Mouse (Mus musculus) kidney, embryonic 15.5 days (tissue): ENCODE measurements around the gene Ino80. TPM values are rescaled to one million over a fixed set of nuclear protein-coding genes. Genes with fewer than 3 reads are reported as not detected.
A peak's percentile ranks its signal among the peaks of the same experiment; 100 is the strongest.
"Not testable (repeated sequence)": the region's sequence is repeated elsewhere in the genome, so short reads cannot be mapped to it uniquely, and the experiment has no call there.

Source experiments
- ATAC-seq: fragments of 200-750 bp; cut with Nextera tagmentation; replicated peaks from 2 replicates; pipeline ENCODE4 v1.8.0; 2017; ENCODE audit warnings: moderate TSS enrichment; ENCODE audit not compliant: low FRiP score
- H3K27ac ChIP-seq: fragments of 300-500 bp; sonication (generic); 2 replicates; pipeline ENCODE4 v1.5.1; 2015; ENCODE audit warnings: mild to moderate bottlenecking, inconsistent platforms
- H3K27me3 ChIP-seq: fragments of 300-500 bp; sonication (generic); 2 replicates; pipeline ENCODE4 v1.6.1; 2015; ENCODE audit warnings: inconsistent platforms
- H3K36me3 ChIP-seq: fragments of 300-500 bp; sonication (generic); 2 replicates; pipeline ENCODE4 v1.6.1; 2015; ENCODE audit warnings: inconsistent platforms
- H3K4me1 ChIP-seq: fragments of 300-500 bp; sonication (generic); 2 replicates; pipeline ENCODE4 v1.6.1; 2015; ENCODE audit warnings: inconsistent platforms
- H3K4me2 ChIP-seq: fragments of 300-500 bp; sonication (generic); 2 replicates; pipeline ENCODE4 v1.6.1; 2015; ENCODE audit warnings: moderate library complexity, mild to moderate bottlenecking, inconsistent platforms
- H3K4me3 ChIP-seq: fragments of 300-500 bp; sonication (generic); replicated peaks from 2 replicates; pipeline ENCODE4 v1.5.1; 2015; ENCODE audit warnings: mild to moderate bottlenecking, inconsistent platforms
- H3K9ac ChIP-seq: fragments of 300-500 bp; sonication (generic); 2 replicates; pipeline ENCODE4 v1.6.1; 2015; ENCODE audit warnings: mild to moderate bottlenecking, inconsistent platforms
- H3K9me3 ChIP-seq: fragments of 300-500 bp; sonication (generic); replicated peaks from 2 replicates; pipeline ENCODE4 v1.6.1; 2016; ENCODE audit warnings: inconsistent platforms
- WGBS: fragments of 180-500 bp; shearing (Covaris S2); methylation state at CpG from one replicate; pipeline ENCODE4 v1.1.7; 2015; ENCODE audit warnings: mixed read lengths; 5-methylcytosine and 5-hydroxymethylcytosine counted together
- polyA plus RNA-seq: library from polyadenylated mRNA; unstranded; fragments of >200 nt; fragmentation: Nextera tagmentation; extraction: Ambion mirVana; gene quantifications from 2 replicates; pipeline ENCODE4 v1.2.1, GENCODE M21; 2015

The Ino80 gene
- polyA plus RNA-seq = 4.4 and 4.6 TPM in 2 replicates

- Histone ChIP-seq H3K4me2 (peak within 1 kb of the TSS; percentile 84), H3K9ac (peak within 1 kb of the TSS; percentile 98), H3K27ac (peak within 1 kb of the TSS; percentile 99), H3K4me1 (peaks cover 23% of the 10 kb centered on the region), H3K27me3 (no peaks in the 10 kb centered on the region), H3K36me3 (peaks cover 10% of the 10 kb centered on the region; the same call in 1 of the 2 replicates), H3K4me3 (peak within 1 kb of the TSS; percentile 85), H3K9me3 (no peaks in the 10 kb centered on the region)
- peak; percentile 94 for ATAC-seq
- WGBS = under 1% methylated on average over 63 of the region's 72 CpGs
These were observed at the start of gene Ino80 for GRCm38 (mm10) chr2:119477571-119478396. TSS of gene Ino80 (minus strand) at chr2:119477687.

DNA sequence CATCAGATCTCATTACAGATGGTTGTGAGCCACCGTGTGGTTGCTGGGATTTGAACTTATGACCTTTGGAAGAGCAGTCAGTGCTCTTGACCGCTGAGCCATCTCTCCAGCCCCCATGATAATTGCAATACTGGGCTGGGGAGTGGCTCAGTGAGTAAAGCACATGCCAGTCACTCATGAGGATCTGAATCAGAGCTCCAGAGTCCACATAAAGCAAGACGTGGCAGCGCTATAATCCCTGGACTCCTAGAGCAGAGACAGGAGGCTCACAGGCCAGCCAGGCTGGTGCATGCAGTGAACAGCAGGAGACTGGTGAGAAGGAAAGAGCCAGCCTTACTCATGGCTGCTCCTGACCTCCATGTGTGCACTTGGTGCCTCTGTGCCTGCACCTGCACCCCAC lies 47.9 kb upstream of the Ino80 start:
- Histone ChIP-seq H3K4me1 (no peaks in the 10 kb centered on the region), H3K36me3 (no peaks in the 10 kb centered on the region), H3K9me3 (no peaks in the 10 kb centered on the region), H3K4me2 (no peak overlapping the region), H3K9ac (no peak overlapping the region), H3K27ac (no peak overlapping the region), H3K4me3 (no peak overlapping the region), H3K27me3 (no peaks in the 10 kb centered on the region)
- 42% methylated on average over 4 of the region's 4 CpGs for WGBS
- ATAC-seq = no peak

GRCm38 (mm10) chr2:119523836-119524235 lies 46.3 kb upstream of the Ino80 start:
- H3K4me1 ChIP-seq = no peaks in the 10 kb centered on the region
- no peak overlapping the region for H3K4me3 ChIP-seq
- no peaks in the 10 kb centered on the region for H3K36me3 ChIP-seq
- ATAC-seq = no peak
- H3K4me2 ChIP-seq = no peak overlapping the region
- no peaks in the 10 kb centered on the region for H3K9me3 ChIP-seq
- WGBS = 73% methylated on average over 4 of the region's 4 CpGs
- no peaks in the 10 kb centered on the region for H3K27me3 ChIP-seq
- H3K27ac ChIP-seq = no peak overlapping the region
- no peak overlapping the region for H3K9ac ChIP-seq

DNA sequence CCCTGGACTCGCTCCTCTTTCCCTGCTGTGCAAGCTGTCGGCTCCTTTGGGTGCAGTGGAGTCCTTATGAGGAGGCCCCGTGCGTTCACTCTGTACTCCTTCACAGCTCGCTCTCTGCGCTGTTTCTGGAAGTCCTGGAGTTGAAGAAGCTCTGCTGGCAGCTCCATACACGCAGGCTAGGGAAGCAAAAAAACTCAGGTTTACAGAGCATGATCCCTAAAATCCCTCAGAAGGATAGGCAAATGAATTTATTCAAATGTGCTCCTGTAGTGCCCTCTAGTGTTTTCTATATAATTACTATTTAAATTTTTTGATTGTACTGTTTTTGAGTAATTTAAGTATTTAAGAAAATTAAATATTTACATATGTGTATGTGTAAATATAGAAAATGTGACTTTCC lies 43.1 kb upstream of the Ino80 start:
- Histone ChIP-seq H3K4me1 (no peaks in the 10 kb centered on the region), H3K27ac (no peak overlapping the region), H3K4me2 (no peak overlapping the region), H3K9me3 (no peaks in the 10 kb centered on the region), H3K4me3 (no peak overlapping the region), H3K9ac (no peak overlapping the region), H3K27me3 (no peaks in the 10 kb centered on the region), H3K36me3 (no peaks in the 10 kb centered on the region)
- 76% methylated on average over 7 of the region's 7 CpGs for WGBS
- no peak for ATAC-seq

DNA sequence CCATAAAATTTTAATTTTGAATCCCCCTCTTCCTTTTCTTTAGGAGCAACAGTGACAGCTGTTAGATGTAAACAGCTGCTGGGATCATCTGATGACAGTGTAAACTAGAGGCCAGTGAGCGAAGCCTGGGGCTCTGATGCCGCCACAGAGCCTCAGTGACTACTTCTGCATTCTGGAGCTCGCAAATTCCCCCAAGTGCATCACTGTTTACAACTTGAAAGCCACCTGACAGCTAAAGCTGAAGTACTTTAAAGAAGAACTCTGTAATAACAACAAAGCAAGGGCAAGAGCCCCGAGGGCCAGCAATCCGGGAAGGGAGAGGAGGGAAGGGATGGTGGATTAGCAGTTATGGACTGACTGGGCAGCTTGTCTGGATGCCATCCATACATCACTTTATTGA lies 39.3 kb upstream of the Ino80 start:
- no peak overlapping the region for H3K27ac ChIP-seq
- no peaks in the 10 kb centered on the region for H3K27me3 ChIP-seq
- no peak overlapping the region for H3K4me3 ChIP-seq
- no peak overlapping the region for H3K9ac ChIP-seq
- no peak overlapping the region for H3K4me2 ChIP-seq
- 43% methylated on average over 5 of the region's 5 CpGs for WGBS
- H3K36me3 ChIP-seq = no peaks in the 10 kb centered on the region
- no peaks in the 10 kb centered on the region for H3K9me3 ChIP-seq
- no peaks in the 10 kb centered on the region for H3K4me1 ChIP-seq
- ATAC-seq = no peak

GRCm38 (mm10) chr2:119514026-119514522 lies 36.6 kb upstream of the Ino80 start:
- Histone ChIP-seq H3K4me2 (no peak overlapping the region), H3K4me3 (no peak overlapping the region), H3K4me1 (no peaks in the 10 kb centered on the region), H3K27me3 (no peaks in the 10 kb centered on the region), H3K9ac (no peak overlapping the region), H3K27ac (no peak overlapping the region), H3K9me3 (no peaks in the 10 kb centered on the region), H3K36me3 (no peaks in the 10 kb centered on the region)
- ATAC-seq = no peak
- 84% methylated on average over 3 of the region's 3 CpGs for WGBS

GRCm38 (mm10) chr2:119512292-119512691 lies 34.8 kb upstream of the Ino80 start:
- no peak overlapping the region for H3K4me3 ChIP-seq
- H3K27me3 ChIP-seq = no peaks in the 10 kb centered on the region
- H3K4me2 ChIP-seq = no peak overlapping the region
- 84% methylated on average over 3 of the region's 3 CpGs for WGBS
- H3K27ac ChIP-seq = no peak overlapping the region
- no peaks in the 10 kb centered on the region for H3K9me3 ChIP-seq
- H3K4me1 ChIP-seq = no peaks in the 10 kb centered on the region
- H3K9ac ChIP-seq = no peak overlapping the region
- no peaks in the 10 kb centered on the region for H3K36me3 ChIP-seq
- no peak for ATAC-seq

GRCm38 (mm10) chr2:119510856-119511255 lies 33.4 kb upstream of the Ino80 start:
- no peaks in the 10 kb centered on the region for H3K4me1 ChIP-seq
- no peak for ATAC-seq
- no peaks in the 10 kb centered on the region for H3K9me3 ChIP-seq
- no peak overlapping the region for H3K4me2 ChIP-seq
- H3K9ac ChIP-seq = no peak overlapping the region
- no peak overlapping the region for H3K4me3 ChIP-seq
- H3K27ac ChIP-seq = no peak overlapping the region
- H3K27me3 ChIP-seq = no peaks in the 10 kb centered on the region
- WGBS = 78% methylated on average over 2 of the region's 2 CpGs
- H3K36me3 ChIP-seq = no peaks in the 10 kb centered on the region

DNA sequence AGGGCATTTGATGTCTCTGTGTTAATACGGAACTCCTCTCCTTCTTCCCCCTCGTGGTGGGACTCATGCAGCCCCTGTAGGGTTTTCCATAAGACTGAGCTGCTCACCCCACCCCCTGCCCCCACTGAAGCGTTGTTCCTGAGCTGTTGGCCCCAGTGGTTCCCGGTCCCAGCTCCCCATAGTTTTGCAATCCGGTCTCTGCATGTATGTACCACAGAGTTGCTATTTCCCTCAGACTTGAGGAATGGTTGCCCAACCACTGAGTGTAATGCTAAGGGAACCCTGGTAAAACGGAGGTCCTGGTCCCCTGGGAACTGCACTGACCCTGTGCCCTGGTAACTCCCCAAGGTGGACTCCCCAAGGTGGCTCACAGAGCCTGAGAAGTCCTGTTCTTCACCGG lies 31.0 kb upstream of the Ino80 start:
- ATAC-seq, H3K27me3 ChIP-seq, H3K36me3 ChIP-seq, H3K9ac ChIP-seq, H3K4me2 ChIP-seq, H3K4me1 ChIP-seq, H3K27ac ChIP-seq, H3K9me3 ChIP-seq, H3K4me3 ChIP-seq: not testable (repeated sequence)
- 66% methylated on average over 7 of the region's 7 CpGs for WGBS

GRCm38 (mm10) chr2:119507108-119507507 lies 29.6 kb upstream of the Ino80 start:
- Histone ChIP-seq H3K9ac (no peak overlapping the region), H3K4me3 (no peak overlapping the region), H3K36me3 (no peaks in the 10 kb centered on the region), H3K4me1 (no peaks in the 10 kb centered on the region), H3K27ac (no peak overlapping the region), H3K4me2 (no peak overlapping the region), H3K9me3 (no peaks in the 10 kb centered on the region), H3K27me3 (no peaks in the 10 kb centered on the region)
- no peak for ATAC-seq

DNA sequence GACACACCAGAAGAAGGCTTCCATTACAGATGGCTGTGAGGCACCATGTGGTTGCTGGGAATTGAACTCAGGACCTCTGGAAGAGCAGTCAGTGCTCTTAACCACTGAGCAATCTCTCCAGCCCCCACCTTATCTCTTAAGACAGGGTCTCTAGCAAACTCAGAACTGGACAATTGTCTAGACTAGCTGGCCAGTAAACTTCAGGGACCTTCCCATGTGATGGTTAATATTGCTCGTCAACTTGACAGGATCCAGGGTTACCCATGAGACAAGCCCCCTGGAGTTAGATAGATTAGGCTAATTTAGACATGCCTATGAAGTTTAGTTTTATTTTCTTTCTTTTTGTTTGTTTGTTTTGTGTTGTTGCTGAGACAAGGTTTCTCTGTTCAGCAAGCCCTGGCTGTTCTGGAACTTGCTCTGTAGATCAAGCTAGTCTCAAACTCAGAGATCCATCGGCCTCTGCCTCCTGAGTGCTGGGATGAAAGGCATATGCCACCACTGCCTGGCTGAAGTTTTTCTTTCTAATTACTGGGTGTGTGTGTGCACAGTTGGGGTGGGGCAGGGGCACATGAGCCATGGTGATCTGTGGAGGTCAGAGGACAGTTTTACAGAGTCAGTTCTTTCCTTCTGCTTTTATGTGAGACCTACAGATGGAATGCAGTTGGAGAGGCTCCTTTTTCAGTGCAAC lies 23.6 kb upstream of the Ino80 start:
- no peak overlapping the region for H3K27ac ChIP-seq

GRCm38 (mm10) chr2:119498859-119499258 lies 21.4 kb upstream of the Ino80 start:
- H3K36me3 ChIP-seq = no peaks in the 10 kb centered on the region
- no peaks in the 10 kb centered on the region for H3K9me3 ChIP-seq
- H3K9ac ChIP-seq = no peak overlapping the region
- H3K4me2 ChIP-seq = no peak overlapping the region
- WGBS = 75% methylated on average over 2 of the region's 2 CpGs
- ATAC-seq = no peak
- H3K27me3 ChIP-seq = no peaks in the 10 kb centered on the region
- no peak overlapping the region for H3K27ac ChIP-seq
- H3K4me3 ChIP-seq = no peak overlapping the region
- H3K4me1 ChIP-seq = no peaks in the 10 kb centered on the region

More for the DNA sequence above, 23.6 kb upstream of the Ino80 start:
- no peaks in the 10 kb centered on the region for H3K36me3 ChIP-seq
- no peak overlapping the region for H3K4me2 ChIP-seq
- H3K27me3 ChIP-seq = no peaks in the 10 kb centered on the region
- H3K4me3 ChIP-seq = no peak overlapping the region
- H3K9ac ChIP-seq = no peak overlapping the region
- no peaks in the 10 kb centered on the region for H3K4me1 ChIP-seq
- H3K9me3 ChIP-seq = no peaks in the 10 kb centered on the region
- ATAC-seq = no peak
- WGBS = 82% methylated on average over 2 of the region's 2 CpGs
